Mouse (Mus musculus) erythroblast, embryonic 14.5 days (primary cell): Measurements from ENCODE around the gene Paqr9. TPM values are rescaled to one million over a fixed set of nuclear protein-coding genes. Genes with fewer than 3 reads are reported as not detected.

Experiments
- H3K27me3 ChIP-seq: 2 replicates; pipeline ENCODE4 v1.6.1; 2012; ENCODE audit warnings: inconsistent platforms; ENCODE audit not compliant: control insufficient read depth
- H3K36me3 ChIP-seq: 2 replicates; pipeline ENCODE4 v1.6.1; 2012; ENCODE audit warnings: mild to moderate bottlenecking, inconsistent platforms; ENCODE audit not compliant: control insufficient read depth
- H3K4me1 ChIP-seq: 2 replicates; pipeline ENCODE4 v1.6.1; 2012; ENCODE audit warnings: inconsistent platforms; ENCODE audit not compliant: control insufficient read depth
- H3K4me3 ChIP-seq: replicated peaks from 2 replicates; pipeline ENCODE3; 2012; ENCODE audit warnings: moderate library complexity, mild to moderate bottlenecking, inconsistent platforms
- H3K9me3 ChIP-seq: 2 replicates; pipeline ENCODE4 v1.6.1; 2012; ENCODE audit warnings: low read length, inconsistent platforms, mixed read lengths; ENCODE audit not compliant: control insufficient read depth
- GATA1 ChIP-seq: IDR thresholded peaks from 2 replicates; pipeline ENCODE4 v1.6.1; 2012; ENCODE audit warnings: low read length, inconsistent platforms, mixed read lengths
- TAL1 ChIP-seq: IDR thresholded peaks from 3 replicates; pipeline ENCODE4 v1.6.1; 2012; ENCODE audit warnings: low read length, inconsistent platforms, mixed read lengths
- polyA plus RNA-seq: library from polyadenylated mRNA; stranded (reverse); fragments of >175 nt; gene quantifications from 2 replicates; pipeline ENCODE4 v1.2.3, GENCODE M21; 2012

The Paqr9 gene
- polyA plus RNA-seq, 1 experiment = 0.32 TPM

GRCm38 (mm10) chr9:95602849-95603248, 43.4 kb downstream of the Paqr9 start:
- H3K4me3 ChIP-seq = no peak overlapping the region
- H3K4me1 ChIP-seq = no peaks in the 10 kb centered on the region; the same call in 1 of the 2 replicates
- H3K36me3 ChIP-seq = no peaks in the 10 kb centered on the region
- peaks cover 5% of the 10 kb centered on the region for H3K27me3 ChIP-seq
- TF ChIP-seq TAL1 (no peak), GATA1 (no peak)
- no peaks in the 10 kb centered on the region for H3K9me3 ChIP-seq

DNA sequence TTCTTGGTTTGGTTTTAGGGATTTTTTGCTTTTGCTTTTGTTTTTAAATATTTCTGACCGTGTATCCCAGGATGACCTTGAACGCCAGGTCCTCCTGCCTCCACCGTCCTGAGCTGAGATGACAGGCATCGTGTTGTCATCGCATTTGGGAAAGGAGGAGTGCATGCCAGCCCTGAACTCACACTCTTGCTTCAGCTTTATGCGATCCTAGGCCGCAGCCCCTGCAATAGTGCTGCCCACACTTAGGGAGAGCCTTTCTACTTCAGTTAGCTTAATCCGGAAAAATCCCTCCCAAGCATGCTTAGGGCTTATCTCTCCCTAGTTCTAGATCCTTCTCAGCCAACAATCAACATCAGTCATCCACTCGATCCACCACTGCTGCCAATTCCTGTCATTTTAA, 43.9 kb downstream of the Paqr9 start:
- H3K4me3 ChIP-seq = no peak overlapping the region
- no peaks in the 10 kb centered on the region; the same call in 1 of the 2 replicates for H3K4me1 ChIP-seq
- TF ChIP-seq GATA1 (no peak), TAL1 (no peak)
- peaks cover 2% of the 10 kb centered on the region for H3K27me3 ChIP-seq
- H3K36me3 ChIP-seq = no peaks in the 10 kb centered on the region
- no peaks in the 10 kb centered on the region for H3K9me3 ChIP-seq

- H3K4me3 ChIP-seq = no peak overlapping the region
- TF ChIP-seq GATA1 = no peak
- no peak for TF ChIP-seq TAL1
- no peaks in the 10 kb centered on the region for H3K4me1 ChIP-seq
- H3K27me3 ChIP-seq = no peaks in the 10 kb centered on the region; the same call in 1 of the 2 replicates
- no peaks in the 10 kb centered on the region for H3K9me3 ChIP-seq
- H3K36me3 ChIP-seq = no peaks in the 10 kb centered on the region
Measured at GRCm38 (mm10) chr9:95607196-95607595, 47.7 kb downstream of the Paqr9 start.

- Histone ChIP-seq H3K9me3 (no peaks in the 10 kb centered on the region), H3K36me3 (no peaks in the 10 kb centered on the region), H3K27me3 (no peaks in the 10 kb centered on the region), H3K4me1 (no peaks in the 10 kb centered on the region), H3K4me3 (no peak overlapping the region)
- TF ChIP-seq TAL1 = no peak
- no peak for TF ChIP-seq GATA1
Measured at GRCm38 (mm10) chr9:95612246-95612768, 52.9 kb downstream of the Paqr9 start.

DNA sequence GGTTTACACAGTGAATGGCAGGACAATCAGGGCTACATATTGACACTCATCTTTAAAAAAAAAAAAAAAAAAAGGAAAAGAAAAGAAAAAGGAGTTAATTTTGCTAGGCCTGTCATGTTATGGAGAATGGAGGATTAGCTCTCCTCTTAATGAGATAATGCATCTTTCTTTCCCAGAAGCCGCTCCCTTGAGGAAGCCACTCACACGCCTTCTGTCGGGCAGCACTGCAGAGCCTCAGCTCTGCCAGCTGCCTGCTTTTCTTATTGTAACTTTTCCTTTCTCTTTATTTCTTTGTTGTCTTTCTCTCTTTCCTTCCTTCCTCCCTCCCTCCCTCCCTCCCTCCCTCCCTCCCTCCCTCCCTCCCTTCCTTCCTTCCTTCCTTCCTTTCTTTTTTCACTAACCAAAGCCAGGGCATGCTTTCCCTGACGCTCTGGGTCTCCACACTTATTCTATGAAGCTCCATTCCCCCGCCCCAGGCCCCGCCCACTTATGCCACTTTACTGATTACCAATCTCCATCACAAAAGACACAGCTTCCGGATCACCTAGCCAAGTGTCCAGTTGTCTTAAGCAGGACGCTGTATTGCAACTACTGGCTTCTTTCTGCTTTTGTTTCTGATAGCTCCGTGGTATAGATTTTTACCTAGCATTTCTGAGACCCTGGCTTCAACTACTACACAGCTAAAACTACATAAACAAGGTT, 54.1 kb downstream of the Paqr9 start:
- H3K27me3 ChIP-seq = no peaks in the 10 kb centered on the region
- H3K9me3 ChIP-seq = no peaks in the 10 kb centered on the region
- H3K4me1 ChIP-seq = no peaks in the 10 kb centered on the region
- no peaks in the 10 kb centered on the region for H3K36me3 ChIP-seq
- TF ChIP-seq TAL1 (no peak), GATA1 (no peak)
- no peak overlapping the region for H3K4me3 ChIP-seq

DNA sequence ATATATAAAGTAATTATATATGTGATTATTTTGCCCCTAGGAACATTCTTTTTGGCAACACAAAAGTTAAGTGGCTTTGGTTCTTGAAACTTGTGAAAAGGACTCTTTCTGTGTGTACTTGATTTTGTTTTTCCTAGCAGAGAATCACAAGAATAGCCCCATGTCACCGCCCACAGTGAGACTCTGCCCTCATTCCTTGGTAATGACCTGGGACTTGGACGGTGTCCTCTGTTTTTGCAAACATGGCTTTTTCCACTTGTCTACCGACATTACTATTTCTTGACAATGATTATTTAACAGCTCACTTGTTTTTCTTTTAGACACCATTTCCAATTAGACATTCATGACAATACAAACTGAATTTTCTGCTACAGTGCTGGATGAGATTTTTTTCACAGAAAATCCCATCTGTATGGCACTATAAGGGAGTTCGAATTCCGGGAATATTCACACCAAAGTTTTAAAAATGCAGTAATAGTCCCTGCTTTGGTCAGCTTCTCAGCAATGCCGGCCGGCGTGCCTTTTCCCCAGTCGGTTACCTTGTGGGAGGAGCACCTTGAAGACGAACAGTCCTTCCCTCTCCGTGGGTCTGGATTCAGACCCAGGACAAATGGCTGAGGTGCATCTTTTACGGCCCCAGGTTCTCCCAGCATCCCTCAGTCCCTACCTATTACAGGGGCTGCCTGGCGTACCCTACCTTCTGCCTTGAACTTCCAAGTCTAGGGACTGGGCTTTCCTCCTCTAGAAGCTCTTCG, 55.6 kb downstream of the Paqr9 start:
- TF ChIP-seq TAL1 (no peak), GATA1 (no peak)
- Histone ChIP-seq H3K4me3 (no peak overlapping the region), H3K9me3 (no peaks in the 10 kb centered on the region), H3K4me1 (no peaks in the 10 kb centered on the region), H3K36me3 (no peaks in the 10 kb centered on the region), H3K27me3 (no peaks in the 10 kb centered on the region)

DNA sequence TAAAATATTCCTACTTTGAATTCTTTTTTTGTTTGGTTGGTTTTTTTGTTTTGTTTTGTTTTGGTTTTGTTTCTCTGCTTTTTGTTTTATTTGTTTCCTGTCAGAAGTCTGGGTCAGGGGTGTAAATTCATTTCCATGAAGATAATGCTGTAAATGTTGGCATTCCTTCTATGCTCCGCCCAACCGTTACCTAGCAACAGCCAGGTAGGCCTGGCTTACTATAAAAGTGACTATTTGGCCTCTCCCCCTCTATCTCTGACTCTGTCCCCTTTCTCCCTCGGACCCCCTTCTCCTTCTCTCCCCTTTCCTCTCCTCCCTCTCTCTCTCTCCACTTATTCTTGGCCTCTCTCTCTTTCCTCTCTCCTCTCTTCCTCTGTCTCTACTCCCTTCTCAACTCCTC, 56.5 kb downstream of the Paqr9 start:
- Histone ChIP-seq H3K36me3 (no peaks in the 10 kb centered on the region), H3K4me1 (no peaks in the 10 kb centered on the region), H3K9me3 (no peaks in the 10 kb centered on the region), H3K27me3 (no peaks in the 10 kb centered on the region), H3K4me3 (no peak overlapping the region)
- TF ChIP-seq TAL1 = no peak

Other genes starting within 250 kb of the Paqr9 start
- gene Chst2, start 152.9 kb upstream of the Paqr9 start, polyA plus RNA-seq = 0.01 TPM in 2 replicates
- 0.51 and 0.69 TPM in 2 replicates for gene U2surp, start 47.7 kb upstream of the Paqr9 start, polyA plus RNA-seq
- gene Pcolce2, start 77.9 kb downstream of the Paqr9 start, polyA plus RNA-seq = not detected in 2 replicates
- gene Trpc1, start 190.7 kb downstream of the Paqr9 start, polyA plus RNA-seq = not detected in 2 replicates